Mouse (Mus musculus) embryonic facial prominence, embryonic 11.5 days (tissue): ENCODE results near the gene Trpc4ap. TPM values are rescaled to one million over a fixed set of nuclear protein-coding genes. Genes with fewer than 3 reads are reported as not detected.

Experiments
- ATAC-seq: fragments of 200-750 bp; cut with Nextera tagmentation; replicated peaks from 2 replicates; pipeline ENCODE4 v1.8.0; 2017; ENCODE audit warnings: low read depth; ENCODE audit not compliant: insufficient number of reproducible peaks, low FRiP score, low TSS enrichment
- DNase-seq: peaks from one replicate; pipeline ENCODE4 v3.0.0-alpha.2; 2015; ENCODE audit warnings: low spot score
- H3K27ac ChIP-seq: fragments of 300-500 bp; sonication (generic); replicated peaks from 2 replicates; pipeline ENCODE4 v1.5.1; 2014; ENCODE audit warnings: mild to moderate bottlenecking, low read depth, low read length, control low read depth
- H3K27me3 ChIP-seq: fragments of 300-500 bp; sonication (generic); 2 replicates; pipeline ENCODE4 v1.6.1; 2014; ENCODE audit warnings: mild to moderate bottlenecking, low read length, moderate library complexity, mixed read lengths; ENCODE audit not compliant: control insufficient read depth, insufficient read depth
- H3K36me3 ChIP-seq: fragments of 300-500 bp; sonication (generic); replicated peaks from 2 replicates; pipeline ENCODE4 v1.6.1; 2014; ENCODE audit warnings: low read depth, mild to moderate bottlenecking, low read length, moderate library complexity, mixed read lengths; ENCODE audit not compliant: control insufficient read depth, insufficient read depth
- H3K4me1 ChIP-seq: fragments of 300-500 bp; sonication (generic); 2 replicates; pipeline ENCODE4 v1.6.1; 2014; ENCODE audit warnings: low read length, mixed read lengths; ENCODE audit not compliant: control insufficient read depth, insufficient read depth
- H3K4me2 ChIP-seq: fragments of 300-500 bp; sonication (generic); 2 replicates; pipeline ENCODE4 v1.6.1; 2014; ENCODE audit warnings: low read depth, mild to moderate bottlenecking, control low read depth, low read length, moderate library complexity
- H3K4me3 ChIP-seq: fragments of 300-500 bp; sonication (generic); 2 replicates; pipeline ENCODE4 v1.5.1; 2014; ENCODE audit warnings: low read depth, low read length, control low read depth
- H3K9ac ChIP-seq: fragments of 300-500 bp; sonication (generic); replicated peaks from 2 replicates; pipeline ENCODE4 v1.6.1; 2014; ENCODE audit warnings: mild to moderate bottlenecking, control low read depth, low read length
- H3K9me3 ChIP-seq: fragments of 300-500 bp; sonication (generic); replicated peaks from 2 replicates; pipeline ENCODE4 v1.6.1; 2016; ENCODE audit warnings: mild to moderate bottlenecking, low read length, inconsistent platforms, mixed read lengths; ENCODE audit not compliant: control insufficient read depth
- WGBS: fragments of 180-500 bp; shearing (Covaris S2); extraction: QIAGEN DNeasy Blood & Tissue Kit; methylation state at CpG from one replicate; pipeline ENCODE4 v1.1.7; 2014; 5-methylcytosine and 5-hydroxymethylcytosine counted together
- microRNA counts: library from miRNA; unstranded; fragments of <30 nt; microRNA quantifications from one replicate; lab custom pipeline; 2016
- microRNA-seq: library from miRNA; unstranded; fragments of <30 nt; microRNA quantifications from one replicate; pipeline ENCODE4, GENCODE M21; 2016; ENCODE audit warnings: borderline number of aligned reads
- polyA plus RNA-seq: library from polyadenylated mRNA; unstranded; fragments of >200 nt; fragmentation: Nextera tagmentation; extraction: Ambion mirVana; gene quantifications from 2 replicates; pipeline ENCODE4 v1.2.1, GENCODE M21; 2014

Gene Trpc4ap
- polyA plus RNA-seq, 1 experiment from 2014 or later = 143 TPM

DNA sequence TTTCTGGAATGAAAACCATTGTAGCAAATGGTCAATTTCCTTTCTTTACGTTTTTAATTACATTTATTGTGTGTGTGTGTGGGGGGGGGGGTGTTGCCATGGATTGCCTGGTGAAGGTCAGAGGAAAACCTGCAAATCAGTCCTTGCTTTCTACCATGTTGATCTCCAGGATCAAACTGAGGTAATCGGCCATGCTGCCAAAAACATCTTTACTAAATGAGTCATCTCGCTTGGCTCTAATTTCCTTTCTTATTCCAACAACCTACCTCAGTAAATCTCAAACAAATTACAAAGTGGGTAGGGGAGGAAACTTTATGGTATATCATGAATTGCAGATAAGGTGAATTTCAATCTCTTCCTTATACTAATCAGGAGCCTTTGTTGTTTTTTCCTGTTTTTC is 104.0 kb downstream of the Trpc4ap start:
- no peaks in the 10 kb centered on the region for H3K4me1 ChIP-seq
- H3K4me3 ChIP-seq = no peak overlapping the region
- H3K27me3 ChIP-seq = no peaks in the 10 kb centered on the region
- no peak for ATAC-seq
- no peaks in the 10 kb centered on the region for H3K9me3 ChIP-seq
- H3K4me2 ChIP-seq = no peak overlapping the region
- 75% methylated on average over 3 of the region's 3 CpGs for WGBS
- DNase-seq = no peak
- no peaks in the 10 kb centered on the region for H3K36me3 ChIP-seq
- no peak overlapping the region for H3K27ac ChIP-seq
- H3K9ac ChIP-seq = no peak overlapping the region

DNA sequence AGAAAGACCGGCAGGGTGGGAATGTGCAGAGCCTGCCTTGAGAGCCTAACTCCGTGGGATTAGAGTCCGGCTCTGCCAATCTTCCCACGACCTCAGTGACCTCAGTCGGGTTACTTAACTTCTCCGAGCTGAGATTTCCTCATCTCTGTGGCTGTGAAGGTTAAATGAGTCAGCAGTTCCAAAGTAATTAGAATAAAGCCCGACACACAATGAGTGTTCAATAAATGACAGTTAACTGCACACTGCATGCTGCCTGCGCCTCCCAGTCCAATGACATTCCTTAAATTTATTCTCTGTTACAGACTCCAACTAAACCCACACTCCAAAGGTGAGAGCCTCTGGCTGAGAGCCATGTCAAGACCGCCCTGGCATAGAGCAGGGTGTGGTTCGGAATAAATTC is 106.7 kb downstream of the Trpc4ap start:
- Histone ChIP-seq H3K9ac (no peak overlapping the region), H3K9me3 (no peaks in the 10 kb centered on the region), H3K27me3 (no peaks in the 10 kb centered on the region), H3K36me3 (no peaks in the 10 kb centered on the region), H3K4me2 (no peak overlapping the region), H3K27ac (no peak overlapping the region), H3K4me3 (no peak overlapping the region), H3K4me1 (no peaks in the 10 kb centered on the region)
- WGBS = 72% methylated on average over 10 of the region's 10 CpGs
- no peak for ATAC-seq
- no peak for DNase-seq

DNA sequence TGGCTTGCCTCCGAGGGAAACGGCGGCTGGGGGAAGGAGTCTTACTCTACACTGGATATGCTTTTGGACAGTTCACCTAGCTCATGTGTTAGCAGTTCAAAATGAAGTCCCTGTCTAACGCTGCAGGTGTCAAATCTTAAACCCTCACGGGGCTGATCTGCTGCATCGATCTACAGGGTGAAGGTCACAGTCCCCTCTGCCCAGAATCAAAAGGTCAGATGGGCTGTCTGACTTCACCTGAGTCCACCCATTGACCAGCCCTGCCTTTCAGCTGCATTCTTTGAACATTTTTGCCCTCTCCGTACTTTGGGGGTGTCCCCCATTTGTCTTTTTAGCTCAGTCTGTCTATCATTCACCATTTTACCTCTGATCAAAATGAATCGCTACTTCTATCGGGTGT is 107.1 kb downstream of the Trpc4ap start:
- 84% methylated on average over 9 of the region's 9 CpGs for WGBS
- 0 out of 2 replicates have a peak overlapping the region, but pooled peaks have one; percentile 6 for H3K9ac ChIP-seq

More for the DNA sequence above, 107.1 kb downstream of the Trpc4ap start:
- no peak for DNase-seq
- H3K27ac ChIP-seq = no peak overlapping the region
- H3K27me3 ChIP-seq = no peaks in the 10 kb centered on the region
- no peaks in the 10 kb centered on the region for H3K9me3 ChIP-seq
- no peaks in the 10 kb centered on the region for H3K36me3 ChIP-seq
- H3K4me2 ChIP-seq = no peak overlapping the region
- H3K4me1 ChIP-seq = no peaks in the 10 kb centered on the region
- no peak for ATAC-seq
- H3K4me3 ChIP-seq = no peak overlapping the region

MicroRNAs encoded within 50 kb of the gene (microRNA counts, 519-probe panel; counts per million panel counts)
- microRNA mmu-miR-499 (lab: Ali Mortazavi, UCI) = not detected

Small RNA genes lying within 50 kb of the gene (microRNA-seq; reads per million reads assigned to microRNA genes)
- 32.0 reads per million, percentile 27 among the genes with 10 or more reads in this experiment for gene Mir499

Other genes starting within 250 kb of the Trpc4ap start
- gene Ncoa6, start 218.5 kb downstream of the Trpc4ap start, polyA plus RNA-seq = 27.7 and 28.6 TPM in 2 replicates
- 14.3 and 16.6 TPM in 2 replicates for gene Acss2, start 174.4 kb downstream of the Trpc4ap start, polyA plus RNA-seq
- gene Ggt7, start 174.1 kb downstream of the Trpc4ap start, polyA plus RNA-seq = 3.1 and 4.3 TPM in 2 replicates
- gene Gss, start 99.6 kb downstream of the Trpc4ap start, polyA plus RNA-seq = 24.0 and 24.3 TPM in 2 replicates
- 0.34 and 0.45 TPM in 2 replicates for gene Myh7b, start 81.2 kb downstream of the Trpc4ap start, polyA plus RNA-seq
- gene Edem2, start 37.1 kb upstream of the Trpc4ap start, polyA plus RNA-seq = 22.7 and 28.9 TPM in 2 replicates
- gene Gm17581, start 43.5 kb upstream of the Trpc4ap start, polyA plus RNA-seq = not detected in 2 replicates
- 2.7 and 2.8 TPM in 2 replicates for gene Procr, start 58.7 kb upstream of the Trpc4ap start, polyA plus RNA-seq
- gene Mmp24, start 83.0 kb upstream of the Trpc4ap start, polyA plus RNA-seq = 0.70 and 0.73 TPM in 2 replicates
- 5.7 and 6.6 TPM in 2 replicates for gene BC029722, start 127.0 kb upstream of the Trpc4ap start, polyA plus RNA-seq
- 198 and 213 TPM in 2 replicates for gene Eif6, start 134.5 kb upstream of the Trpc4ap start, polyA plus RNA-seq
- 0.14 and 0.15 TPM in 2 replicates for gene Fam83c, start 142.5 kb upstream of the Trpc4ap start, polyA plus RNA-seq
- 85.3 and 87.7 TPM in 2 replicates for gene Uqcc1, start 237.9 kb upstream of the Trpc4ap start, polyA plus RNA-seq
- gene Gm15557, start 248.3 kb upstream of the Trpc4ap start, polyA plus RNA-seq = not detected in 2 replicates